Mouse (Mus musculus) hindbrain, embryonic 15.5 days (tissue): ENCODE measurements at regions not wholly inside any gene's neighbourhood (a gene's known extent, or its start where the extent isn't known, plus 50 kb on each side); places are given as distances from the start of the nearest gene placed in this dataset.

Experiments
- ATAC-seq: fragments of 200-750 bp; cut with Nextera tagmentation; 2 replicates; pipeline ENCODE4 v1.8.0; 2017; ENCODE audit warnings: low read depth, moderate number of reproducible peaks, moderate TSS enrichment; ENCODE audit not compliant: low FRiP score
- H3K27ac ChIP-seq: fragments of 300-500 bp; sonication (generic); replicated peaks from 2 replicates; pipeline ENCODE4 v1.5.1; 2015; ENCODE audit warnings: mild to moderate bottlenecking, inconsistent platforms
- H3K27me3 ChIP-seq: fragments of 300-500 bp; sonication (generic); 2 replicates; pipeline ENCODE4 v1.6.1; 2015; ENCODE audit warnings: control low read depth, inconsistent platforms
- H3K36me3 ChIP-seq: fragments of 300-500 bp; sonication (generic); 2 replicates; pipeline ENCODE4 v1.6.1; 2015; ENCODE audit warnings: control low read depth, inconsistent platforms
- H3K4me1 ChIP-seq: fragments of 300-500 bp; sonication (generic); replicated peaks from 2 replicates; pipeline ENCODE4 v1.6.1; 2015; ENCODE audit warnings: control low read depth, inconsistent platforms
- H3K4me2 ChIP-seq: fragments of 300-500 bp; sonication (generic); 2 replicates; pipeline ENCODE4 v1.6.1; 2015; ENCODE audit warnings: moderate library complexity, mild to moderate bottlenecking, inconsistent platforms
- H3K4me3 ChIP-seq: fragments of 300-500 bp; sonication (generic); 2 replicates; pipeline ENCODE4 v1.5.1; 2015; ENCODE audit warnings: mild to moderate bottlenecking, inconsistent platforms
- H3K9ac ChIP-seq: fragments of 300-500 bp; sonication (generic); 2 replicates; pipeline ENCODE4 v1.6.1; 2015; ENCODE audit warnings: inconsistent platforms
- H3K9me3 ChIP-seq: fragments of 300-500 bp; sonication (generic); 2 replicates; pipeline ENCODE4 v1.6.1; 2016; ENCODE audit warnings: control low read depth, inconsistent platforms
- WGBS: fragments of 180-500 bp; shearing (Covaris S2); methylation state at CpG from one replicate; pipeline ENCODE4 v1.1.7; 2015; 5-methylcytosine and 5-hydroxymethylcytosine counted together

- no peak overlapping the region for H3K4me3 ChIP-seq
- H3K36me3 ChIP-seq = no peaks in the 10 kb centered on the region
- no peak for ATAC-seq
- no peak overlapping the region for H3K27ac ChIP-seq
- no peaks in the 10 kb centered on the region for H3K27me3 ChIP-seq
- 53% methylated on average over 6 of the region's 6 CpGs for WGBS
- no peak overlapping the region for H3K9ac ChIP-seq
- no peaks in the 10 kb centered on the region for H3K4me1 ChIP-seq
- H3K9me3 ChIP-seq = no peaks in the 10 kb centered on the region
- H3K4me2 ChIP-seq = no peak overlapping the region
Measured at GRCm38 (mm10) chr14:25213056-25213455, 245.9 kb upstream of the Zmiz1 start.

- ATAC-seq = no peak
- no peak overlapping the region for H3K4me2 ChIP-seq
- peaks cover 32% of the 10 kb centered on the region for H3K4me1 ChIP-seq
- no peaks in the 10 kb centered on the region for H3K9me3 ChIP-seq
- no peak overlapping the region for H3K4me3 ChIP-seq
- WGBS = 41% methylated on average over 1 of the region's 1 CpGs
- no peaks in the 10 kb centered on the region for H3K36me3 ChIP-seq
- no peak overlapping the region for H3K9ac ChIP-seq
- no peak overlapping the region for H3K27ac ChIP-seq
- no peaks in the 10 kb centered on the region for H3K27me3 ChIP-seq
Measured at GRCm38 (mm10) chr14:25223091-25223490, 235.9 kb upstream of the Zmiz1 start.

DNA sequence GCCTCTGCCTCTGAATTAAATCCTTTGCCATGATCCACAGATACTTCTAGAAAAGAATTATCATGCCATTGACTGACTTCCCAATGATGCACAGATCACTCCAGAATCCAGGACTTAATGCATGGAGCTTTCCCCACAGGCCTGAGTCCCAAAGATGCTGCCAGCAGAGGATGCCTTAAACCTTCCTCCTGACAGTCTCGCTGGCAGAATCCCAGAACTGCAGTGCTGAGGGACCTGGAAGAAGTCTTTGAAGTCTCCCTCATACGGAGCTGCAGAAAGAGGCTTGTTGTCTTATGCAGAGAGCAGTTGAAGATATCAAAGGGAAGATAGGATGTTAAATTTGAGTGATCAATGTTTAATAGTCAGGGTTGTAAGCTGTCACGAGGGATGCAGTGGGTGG lies 233.8 kb upstream of the Zmiz1 start:
- Histone ChIP-seq H3K9ac (no peak overlapping the region), H3K4me3 (no peak overlapping the region), H3K36me3 (no peaks in the 10 kb centered on the region), H3K4me1 (peaks cover 49% of the 10 kb centered on the region), H3K27ac (peak overlapping the region; percentile 76; the same call in 1 of the 2 replicates), H3K27me3 (no peaks in the 10 kb centered on the region), H3K4me2 (no peak overlapping the region), H3K9me3 (no peaks in the 10 kb centered on the region)
- WGBS = 40% methylated on average over 3 of the region's 3 CpGs
- no peak for ATAC-seq

DNA sequence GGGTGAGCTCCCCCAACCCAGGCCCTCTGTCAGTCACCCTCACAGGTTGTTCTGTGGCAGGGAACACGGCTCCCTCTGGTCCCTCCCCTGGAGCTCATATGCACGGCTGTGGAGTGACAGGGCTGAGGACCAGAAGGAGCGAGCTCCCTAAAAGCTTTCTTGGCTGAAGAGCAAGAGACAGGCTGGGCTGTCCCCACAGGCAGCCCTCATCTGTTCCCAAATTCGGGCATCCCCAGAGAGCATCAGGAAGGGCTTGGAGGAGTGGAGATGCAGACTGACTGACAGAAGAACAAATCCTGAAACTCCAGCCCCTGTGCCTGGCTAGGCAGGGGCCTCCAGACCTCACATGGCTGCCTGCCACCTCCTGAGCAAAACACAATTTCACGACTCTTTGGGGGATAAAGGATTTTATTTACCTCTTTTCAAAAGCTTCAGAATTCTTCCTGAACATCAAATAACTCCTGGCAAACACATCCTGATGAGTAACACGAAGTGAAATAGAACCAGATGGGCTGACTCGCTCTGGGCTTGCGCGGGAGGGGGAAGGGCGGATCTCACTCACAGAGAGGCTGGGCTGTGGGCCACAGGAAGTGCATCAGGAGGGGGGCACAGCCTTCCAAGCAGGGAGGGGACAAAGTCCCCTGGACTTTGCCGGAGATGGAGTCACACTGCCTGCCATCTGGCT lies 232.7 kb upstream of the Zmiz1 start:
- Histone ChIP-seq H3K36me3 (no peaks in the 10 kb centered on the region), H3K9me3 (no peaks in the 10 kb centered on the region), H3K9ac (no peak overlapping the region), H3K4me3 (no peak overlapping the region), H3K27ac (peak overlapping the region; percentile 76), H3K4me2 (peak overlapping the region; percentile 30), H3K27me3 (no peaks in the 10 kb centered on the region), H3K4me1 (peaks cover 49% of the 10 kb centered on the region)
- peak; percentile 91 for ATAC-seq
- WGBS = 8% methylated on average over 11 of the region's 11 CpGs

DNA sequence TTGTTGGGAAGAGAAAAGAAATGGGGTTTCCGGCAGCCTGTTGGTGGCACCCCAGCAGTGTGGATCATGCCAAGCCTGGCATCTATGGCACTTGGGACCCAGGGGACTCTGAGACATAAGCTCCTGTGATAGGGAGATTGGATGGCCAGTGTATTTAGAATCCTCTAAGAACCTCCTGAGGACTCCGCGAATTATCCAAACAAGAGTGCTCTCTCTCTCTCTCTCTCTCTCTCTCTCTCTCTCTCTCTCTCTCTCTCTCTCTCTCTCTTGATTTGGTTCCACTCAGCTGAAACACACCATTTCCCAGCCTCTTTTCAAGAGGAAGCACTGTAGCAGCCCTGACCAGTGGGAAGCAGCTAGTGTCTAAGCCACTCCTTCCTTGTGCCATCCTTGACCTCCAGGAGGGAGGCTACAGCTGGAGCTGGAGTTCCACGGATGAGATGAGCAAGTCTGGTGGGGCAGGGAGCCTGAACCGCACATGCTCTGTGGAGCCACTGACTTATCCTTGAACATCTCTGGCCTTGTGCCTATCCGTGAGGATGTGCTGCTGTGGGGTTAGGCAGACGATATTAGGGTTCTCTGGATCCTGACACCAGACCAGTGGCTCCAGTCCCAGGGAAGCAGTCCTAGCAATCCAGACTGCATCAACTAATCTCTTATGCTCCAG lies 232.0 kb upstream of the Zmiz1 start:
- 40% methylated on average over 7 of the region's 7 CpGs for WGBS
- Histone ChIP-seq H3K9ac (no peak overlapping the region), H3K27me3 (no peaks in the 10 kb centered on the region), H3K4me1 (peaks cover 49% of the 10 kb centered on the region), H3K4me2 (peak overlapping the region; percentile 30), H3K9me3 (no peaks in the 10 kb centered on the region), H3K27ac (peak overlapping the region; percentile 76), H3K4me3 (no peak overlapping the region), H3K36me3 (no peaks in the 10 kb centered on the region)
- peak; percentile 23; the same call in 1 of the 2 replicates for ATAC-seq

- H3K9me3 ChIP-seq = no peaks in the 10 kb centered on the region
- no peak overlapping the region for H3K9ac ChIP-seq
- no peaks in the 10 kb centered on the region for H3K36me3 ChIP-seq
- H3K27ac ChIP-seq = no peak overlapping the region; the same call in 1 of the 2 replicates
- H3K4me2 ChIP-seq = no peak overlapping the region
- ATAC-seq = no peak
- H3K4me3 ChIP-seq = no peak overlapping the region
- WGBS = 72% methylated on average over 13 of the region's 13 CpGs
- H3K4me1 ChIP-seq = peaks cover 44% of the 10 kb centered on the region
- H3K27me3 ChIP-seq = no peaks in the 10 kb centered on the region
Measured at GRCm38 (mm10) chr14:25228321-25229047, 230.5 kb upstream of the Zmiz1 start.

GRCm38 (mm10) chr14:25229569-25229968 lies 229.4 kb upstream of the Zmiz1 start:
- peak overlapping the region; percentile 39; the same call in 1 of the 2 replicates for H3K27ac ChIP-seq
- no peaks in the 10 kb centered on the region for H3K36me3 ChIP-seq
- no peak overlapping the region for H3K4me2 ChIP-seq
- no peak overlapping the region for H3K9ac ChIP-seq
- H3K9me3 ChIP-seq = no peaks in the 10 kb centered on the region
- H3K27me3 ChIP-seq = no peaks in the 10 kb centered on the region
- H3K4me3 ChIP-seq = no peak overlapping the region
- H3K4me1 ChIP-seq = peaks cover 44% of the 10 kb centered on the region
- 51% methylated on average over 6 of the region's 6 CpGs for WGBS
- ATAC-seq = no peak

GRCm38 (mm10) chr14:25231881-25232280 lies 227.1 kb upstream of the Zmiz1 start:
- 62% methylated on average over 1 of the region's 1 CpGs for WGBS
- ATAC-seq = no peak; the same call in 1 of the 2 replicates
- no peak overlapping the region for H3K9ac ChIP-seq

DNA sequence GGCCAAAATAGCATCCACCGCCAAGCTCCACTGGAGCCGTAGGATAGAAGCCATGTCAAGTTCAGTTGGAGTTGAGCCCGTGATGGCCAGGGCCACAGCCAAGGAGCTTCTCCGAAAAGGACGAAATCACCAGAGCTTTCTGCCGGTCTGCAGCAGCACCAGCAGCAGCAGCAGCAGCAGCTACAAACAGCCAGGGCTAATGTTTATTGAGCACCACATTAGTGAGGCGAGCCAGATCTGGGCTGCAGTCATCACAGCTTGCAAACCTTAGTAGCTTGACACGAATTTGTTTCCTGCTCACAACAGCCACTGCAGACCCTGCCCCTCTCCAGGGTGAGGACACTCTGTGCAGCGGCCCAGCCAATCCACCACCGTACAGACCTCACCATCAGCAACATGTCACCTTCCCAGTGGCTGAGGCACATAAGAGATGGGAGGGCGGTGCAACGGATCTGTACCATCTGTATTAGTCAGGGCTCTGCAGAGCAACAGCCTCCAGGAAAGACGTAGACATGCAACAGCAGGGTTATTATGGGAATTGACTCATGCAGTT lies 222.5 kb upstream of the Zmiz1 start:
- H3K9me3 ChIP-seq = no peaks in the 10 kb centered on the region
- H3K27me3 ChIP-seq = no peaks in the 10 kb centered on the region
- H3K27ac ChIP-seq = peak overlapping the region; percentile 69
- no peak overlapping the region for H3K9ac ChIP-seq
- H3K4me2 ChIP-seq = no peak overlapping the region
- no peak overlapping the region for H3K4me3 ChIP-seq
- WGBS = 57% methylated on average over 13 of the region's 13 CpGs
- H3K4me1 ChIP-seq = peaks cover 11% of the 10 kb centered on the region
- ATAC-seq = peak; percentile 72
- no peaks in the 10 kb centered on the region for H3K36me3 ChIP-seq

More at GRCm38 (mm10) chr14:25231881-25232280, 227.1 kb upstream of the Zmiz1 start:
- no peak overlapping the region for H3K27ac ChIP-seq
- no peaks in the 10 kb centered on the region for H3K9me3 ChIP-seq
- no peaks in the 10 kb centered on the region for H3K36me3 ChIP-seq
- H3K4me1 ChIP-seq = peaks cover 34% of the 10 kb centered on the region
- no peak overlapping the region for H3K4me3 ChIP-seq
- H3K27me3 ChIP-seq = no peaks in the 10 kb centered on the region
- no peak overlapping the region for H3K4me2 ChIP-seq

DNA sequence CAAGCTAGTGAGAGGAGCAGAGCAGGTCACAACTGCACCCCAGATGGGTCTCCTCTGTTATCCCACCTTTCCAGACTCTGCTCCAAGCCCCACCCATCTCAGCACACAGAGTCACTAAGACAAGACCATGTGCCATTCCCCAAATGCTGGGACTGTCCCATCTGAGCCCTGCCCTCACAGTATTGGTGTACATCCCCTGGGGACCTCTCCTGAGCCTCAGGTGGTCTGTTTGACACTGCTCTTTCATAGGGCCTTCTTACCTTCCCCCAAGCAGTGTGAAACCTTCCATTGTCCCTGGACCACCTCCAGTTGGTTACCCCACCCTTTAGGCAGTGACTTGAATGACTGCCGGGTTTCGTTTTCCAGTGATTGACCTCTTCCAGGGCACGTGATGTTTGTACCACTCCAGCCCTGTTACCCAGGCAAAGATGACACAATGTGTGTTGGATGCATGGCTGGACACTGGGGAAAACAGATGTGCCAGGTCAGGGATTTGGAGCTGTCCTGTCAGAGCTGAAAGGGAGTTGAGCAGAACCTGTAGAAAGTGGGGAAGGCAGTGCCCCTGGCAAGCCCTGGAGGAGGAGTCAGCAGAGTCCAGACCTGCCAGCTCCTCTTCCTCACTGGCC lies 219.5 kb upstream of the Zmiz1 start:
- Histone ChIP-seq H3K36me3 (no peaks in the 10 kb centered on the region), H3K4me1 (peaks cover 23% of the 10 kb centered on the region), H3K27me3 (no peaks in the 10 kb centered on the region), H3K4me2 (no peak overlapping the region), H3K9me3 (no peaks in the 10 kb centered on the region), H3K9ac (no peak overlapping the region), H3K27ac (no peak overlapping the region), H3K4me3 (no peak overlapping the region)
- ATAC-seq = no peak
- 66% methylated on average over 3 of the region's 3 CpGs for WGBS

DNA sequence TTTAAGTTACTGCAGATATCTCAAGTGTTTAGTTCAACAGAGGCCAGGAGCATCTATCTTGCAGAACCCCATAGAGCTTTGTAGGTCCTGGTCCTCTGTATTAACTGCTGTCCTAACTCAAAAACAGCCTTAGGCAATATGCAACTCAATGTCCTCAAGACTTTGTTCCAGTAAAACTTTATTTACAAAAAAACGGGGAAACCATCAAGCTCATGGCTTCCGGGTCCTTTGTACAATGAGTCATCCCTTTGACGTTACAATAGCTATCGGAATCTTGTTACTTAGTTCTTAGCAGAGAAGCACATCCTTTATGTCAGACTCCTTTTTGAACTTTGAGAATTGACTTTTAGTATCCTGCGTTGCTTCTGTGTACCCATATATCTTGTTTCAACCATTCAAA lies 216.2 kb upstream of the Zmiz1 start:
- peaks cover 13% of the 10 kb centered on the region for H3K4me1 ChIP-seq
- no peak overlapping the region for H3K9ac ChIP-seq
- no peaks in the 10 kb centered on the region for H3K9me3 ChIP-seq
- H3K36me3 ChIP-seq = no peaks in the 10 kb centered on the region
- ATAC-seq = no peak
- H3K4me2 ChIP-seq = no peak overlapping the region
- peak overlapping the region; percentile 43; the same call in 1 of the 2 replicates for H3K27ac ChIP-seq
- WGBS = 85% methylated on average over 5 of the region's 5 CpGs
- H3K4me3 ChIP-seq = no peak overlapping the region
- no peaks in the 10 kb centered on the region for H3K27me3 ChIP-seq
